ENCODE assay signal across 19 mouse cellular contexts in genomic region chr2:53051502-53051901, GRCm38 (mm10).
DNase-seq lines count a peak whose midpoint lies in the region; ATAC-seq lines count a peak whose summit lies in the region.
"Had no signal": no experiment of that assay in that cellular context is flagged by ENCODE, and none has a peak within 500 bp of the region (broad histone marks: within the 10 kb centered on the region; RNA-seq: fewer than 3 reads in every experiment).

No protein-coding gene starts in this region.

- no peak overlapping the region for H3K27ac ChIP-seq in midbrain, embryonic 15.5 days
- no peak overlapping the region for H3K27ac ChIP-seq in midbrain, embryonic 13.5 days
- peak overlapping the region; percentile 28; the same call in 1 of the 2 replicates for H3K27ac ChIP-seq in embryonic facial prominence, embryonic 15.5 days (replicated peaks)
- H3K27ac ChIP-seq: embryonic facial prominence, embryonic 12.5 days; forebrain, embryonic 12.5 days; hindbrain, embryonic 13.5 days had no signal

- no peaks in the 10 kb centered on the region for H3K9me3 ChIP-seq in midbrain, embryonic 15.5 days
- no peaks in the 10 kb centered on the region for H3K9me3 ChIP-seq in midbrain, embryonic 13.5 days
- no peaks in the 10 kb centered on the region for H3K9me3 ChIP-seq in embryonic facial prominence, embryonic 15.5 days (replicated peaks)
- H3K9me3 ChIP-seq: embryonic facial prominence, embryonic 12.5 days; forebrain, embryonic 12.5 days; hindbrain, embryonic 13.5 days had no signal

- no peaks in the 10 kb centered on the region for H3K4me1 ChIP-seq in midbrain, embryonic 15.5 days
- H3K4me1 ChIP-seq in midbrain, embryonic 13.5 days (replicated peaks): no peaks in the 10 kb centered on the region
- peaks cover 46% of the 10 kb centered on the region for H3K4me1 ChIP-seq in embryonic facial prominence, embryonic 15.5 days
- H3K4me1 ChIP-seq: forebrain, embryonic 12.5 days had no signal

- DNase-seq in thymus, adult 18-20 months: peak; percentile 6 to 35
- no peak for DNase-seq in testis, postnatal 10 days (ENCODE audit: low spot score)
- no peak for DNase-seq in spleen, postnatal 14 days (ENCODE audit: low spot score in 2 of 2)
- no peak for DNase-seq in urinary bladder, postnatal 36 days (ENCODE audit: low spot score in 2 of 2)
- DNase-seq: adrenal gland, postnatal 36 days; cerebellum, postnatal 10 days; kidney, postnatal 25 days; layer of hippocampus, postnatal 36 days; left cerebral cortex, postnatal 4 days; lung, embryonic 14.5 days; right cerebral cortex, adult 18-20 months had no signal

- no peak overlapping the region for H3K4me3 ChIP-seq in midbrain, embryonic 15.5 days
- H3K4me3 ChIP-seq in midbrain, embryonic 13.5 days (replicated peaks): no peak overlapping the region
- H3K4me3 ChIP-seq in embryonic facial prominence, embryonic 15.5 days (replicated peaks): no peak overlapping the region
- H3K4me3 ChIP-seq: embryonic facial prominence, embryonic 12.5 days; forebrain, embryonic 12.5 days; hindbrain, embryonic 13.5 days had no signal

- peak; percentile 65; the same call in 1 of the 2 replicates for ATAC-seq in midbrain, embryonic 15.5 days (replicated peaks)
- ATAC-seq in midbrain, embryonic 13.5 days: no peak
- no peak for ATAC-seq in embryonic facial prominence, embryonic 15.5 days (ENCODE audit: insufficient number of reproducible peaks, low FRiP score, low TSS enrichment, low read depth)
- ATAC-seq: intestine, postnatal 0 days had no signal

- no peak overlapping the region for H3K9ac ChIP-seq in midbrain, embryonic 15.5 days
- H3K9ac ChIP-seq in midbrain, embryonic 13.5 days (replicated peaks): no peak overlapping the region
- H3K9ac ChIP-seq in embryonic facial prominence, embryonic 15.5 days: no peak overlapping the region
- H3K9ac ChIP-seq: embryonic facial prominence, embryonic 12.5 days; forebrain, embryonic 12.5 days; hindbrain, embryonic 13.5 days; lung, embryonic 14.5 days had no signal

- WGBS in midbrain, embryonic 15.5 days: 82% methylated on average over 8 of the region's 8 CpGs
- WGBS in midbrain, embryonic 13.5 days: 93% methylated on average over 8 of the region's 8 CpGs
- WGBS in embryonic facial prominence, embryonic 15.5 days: 73% methylated on average over 8 of the region's 8 CpGs

- H3K36me3 ChIP-seq in midbrain, embryonic 15.5 days (replicated peaks): peaks cover 6% of the 10 kb centered on the region; the same call in 1 of the 2 replicates
- peaks cover 18% of the 10 kb centered on the region for H3K36me3 ChIP-seq in midbrain, embryonic 13.5 days
- H3K36me3 ChIP-seq in embryonic facial prominence, embryonic 15.5 days: peaks cover 3% of the 10 kb centered on the region; the same call in 1 of the 2 replicates

- H3K27me3 ChIP-seq in midbrain, embryonic 15.5 days (replicated peaks): no peaks in the 10 kb centered on the region
- H3K27me3 ChIP-seq in midbrain, embryonic 13.5 days: no peaks in the 10 kb centered on the region
- no peaks in the 10 kb centered on the region for H3K27me3 ChIP-seq in embryonic facial prominence, embryonic 15.5 days
- H3K27me3 ChIP-seq: embryonic facial prominence, embryonic 12.5 days; forebrain, embryonic 12.5 days; hindbrain, embryonic 13.5 days had no signal

- H3K4me2 ChIP-seq in midbrain, embryonic 15.5 days: no peak overlapping the region
- H3K4me2 ChIP-seq in midbrain, embryonic 13.5 days (replicated peaks): no peak overlapping the region
- no peak overlapping the region for H3K4me2 ChIP-seq in embryonic facial prominence, embryonic 15.5 days (replicated peaks)
- H3K4me2 ChIP-seq: embryonic facial prominence, embryonic 12.5 days; forebrain, embryonic 12.5 days; hindbrain, embryonic 13.5 days; liver, embryonic 11.5 days; lung, embryonic 14.5 days had no signal

Comparison
In these comparisons a context has a peak if more than half of its experiments do, and no peak if none do; other contexts are left out.
1. DNase-seq: peak in thymus, adult 18-20 months (2 of 2); none in testis, postnatal 10 days (single experiment), spleen, postnatal 14 days (0 of 2) and urinary bladder, postnatal 36 days (0 of 2).